Mouse (Mus musculus): Measurements from ENCODE around the gene Armc6.

The Armc6 gene

DNA sequence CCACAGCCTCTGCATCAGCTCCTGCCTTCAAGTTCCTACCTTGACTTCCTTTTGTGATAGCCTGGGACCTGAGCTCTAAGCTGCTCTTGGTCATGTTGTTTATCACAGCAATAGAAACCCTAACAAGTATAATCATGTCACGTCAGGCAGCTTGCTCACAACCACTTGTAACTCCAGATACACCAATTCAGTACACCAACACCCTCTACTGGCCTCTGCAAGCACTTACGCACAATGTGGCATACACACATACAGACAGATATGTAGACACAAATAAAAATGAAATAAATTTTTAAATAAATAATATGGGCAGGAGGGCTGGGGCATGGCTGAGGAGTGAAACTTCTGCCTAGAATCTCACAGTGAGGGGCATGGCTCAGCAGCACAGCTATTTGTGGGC is 38.5 kb downstream of the Armc6 start:
- peak; percentile 44 for DNase-seq (ENCODE audit: low read depth, low spot score)

DNA sequence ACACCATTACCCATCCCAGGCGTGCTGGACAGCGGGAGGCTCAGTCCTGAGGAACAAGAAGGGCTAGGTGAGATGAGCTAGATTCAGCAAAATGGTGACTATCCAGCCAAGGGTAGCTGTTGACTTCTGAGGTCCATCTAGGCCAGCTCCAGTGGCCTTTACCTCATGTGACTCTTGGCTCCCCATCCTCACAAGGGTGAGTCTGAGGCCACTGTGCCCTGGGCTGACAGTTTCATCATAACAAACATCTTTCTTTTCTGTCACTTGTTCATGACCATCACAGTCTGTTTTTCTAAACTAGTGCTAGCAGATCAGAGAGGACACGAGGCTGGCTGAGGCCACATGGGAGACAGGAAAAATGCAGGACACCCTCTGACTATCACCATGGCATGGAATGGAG is 40.1 kb downstream of the Armc6 start:
- no peak for DNase-seq (ENCODE audit: low read depth, low spot score)

DNA sequence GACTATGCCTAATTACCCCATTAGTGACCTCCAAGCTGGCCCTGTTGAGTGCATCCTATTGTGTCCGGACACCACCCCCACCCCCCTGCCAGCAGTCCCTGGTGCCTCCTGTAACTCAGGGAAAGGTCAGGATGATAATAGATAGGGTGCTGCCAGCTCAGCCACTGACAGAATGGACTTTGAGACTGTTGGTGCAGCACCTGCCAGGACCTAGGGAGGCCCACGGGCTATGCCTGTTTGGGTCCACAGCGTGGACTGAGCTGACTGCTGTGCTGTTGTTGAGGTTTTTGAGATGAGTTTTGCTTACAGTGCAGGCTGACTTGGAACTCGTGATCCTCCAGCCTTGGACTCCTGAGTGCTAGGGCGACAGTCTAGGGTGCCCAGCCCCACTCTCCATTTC is 41.0 kb downstream of the Armc6 start:
- DNase-seq (ENCODE audit: low read depth, low spot score): no peak

DNA sequence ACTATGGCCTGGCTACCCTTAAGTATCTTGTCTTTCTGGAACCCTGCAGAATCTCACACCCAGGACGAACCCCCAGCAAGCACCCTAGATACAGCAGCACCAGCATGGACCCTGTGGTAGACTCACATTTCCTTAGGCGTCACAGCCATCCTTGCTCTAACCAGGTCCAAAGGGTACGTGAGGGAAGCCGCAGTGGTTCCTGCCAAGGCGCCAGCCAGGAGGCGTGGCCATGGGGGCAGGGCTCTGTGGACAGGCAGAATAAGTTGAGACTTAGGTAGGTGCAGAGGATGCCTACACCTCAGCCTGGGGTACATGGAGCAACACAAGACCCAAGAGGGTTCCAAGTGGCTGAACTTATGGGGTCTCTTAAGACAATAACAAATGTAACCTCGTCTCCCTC is 45.6 kb downstream of the Armc6 start:
- no peak for DNase-seq (ENCODE audit: low read depth, low spot score)

DNA sequence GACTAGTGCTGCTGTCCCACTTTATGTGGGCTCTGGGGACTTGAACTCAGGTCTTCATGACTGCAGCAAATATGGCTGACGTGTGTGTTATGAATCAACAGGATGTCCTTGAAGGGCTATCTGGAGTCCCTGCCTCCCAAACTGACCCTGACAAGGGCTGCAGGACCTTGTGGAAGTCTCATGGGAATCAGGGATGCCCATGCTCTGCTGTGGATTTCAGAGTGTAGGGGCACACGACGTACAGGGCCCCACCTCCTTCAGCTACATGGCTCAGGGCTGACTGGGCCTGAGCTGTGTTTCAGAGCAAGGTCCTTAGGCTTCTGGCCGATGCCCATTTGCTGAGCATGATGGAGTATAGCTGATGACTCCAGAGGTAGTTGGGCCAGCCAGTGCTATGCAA is 51.1 kb downstream of the Armc6 start:
- DNase-seq (ENCODE audit: low read depth, low spot score): no peak

- no peak for DNase-seq (ENCODE audit: low read depth, low spot score)
These were observed 52.4 kb downstream of the Armc6 start for GRCm38 (mm10) chr8:70181903-70182252.

- DNase-seq (ENCODE audit: low read depth, low spot score): no peak
These were observed 52.9 kb downstream of the Armc6 start for GRCm38 (mm10) chr8:70181212-70181902.

DNA sequence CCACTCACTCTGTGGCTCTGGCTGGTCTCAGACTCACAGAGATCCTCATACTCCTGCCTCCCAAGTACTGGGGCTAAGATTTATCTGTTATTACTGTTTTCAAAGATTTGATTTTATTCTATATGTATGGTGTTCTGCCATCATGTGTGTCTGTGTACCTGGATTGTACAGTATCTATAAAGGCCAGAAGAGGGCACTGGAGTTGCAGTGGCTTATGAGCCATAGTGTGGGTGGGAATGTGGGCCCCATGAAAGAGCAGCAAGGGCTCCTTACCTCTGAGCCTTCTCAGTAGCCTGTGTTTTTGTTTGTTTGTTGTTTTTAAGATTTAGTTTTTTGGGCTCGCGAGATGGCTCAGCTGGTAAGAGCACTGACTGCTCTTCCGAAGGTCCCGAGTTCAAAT is 55.2 kb downstream of the Armc6 start:
- peak; percentile 57 for DNase-seq (ENCODE audit: low read depth, low spot score)

DNA sequence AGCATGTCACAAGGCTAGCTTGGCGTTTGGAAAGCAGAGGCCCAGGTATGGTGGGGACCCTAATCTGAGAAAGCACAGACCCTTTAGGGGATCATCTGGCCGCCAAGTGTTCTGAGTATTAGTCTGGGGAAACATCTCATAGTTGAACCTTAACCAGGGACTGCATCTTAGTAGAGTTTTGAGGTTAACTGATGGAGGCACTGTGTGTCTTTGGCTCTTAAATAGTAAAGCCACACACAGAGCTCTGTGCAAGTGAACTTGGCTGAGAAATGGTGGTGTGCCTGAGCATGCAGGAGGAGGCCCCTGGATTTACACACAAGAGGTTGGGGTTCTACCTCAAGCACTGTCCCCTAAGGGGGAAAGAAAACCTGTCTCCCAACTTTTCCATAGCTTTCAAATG is 56.0 kb downstream of the Armc6 start:
- DNase-seq (ENCODE audit: low read depth, low spot score): no peak

DNA sequence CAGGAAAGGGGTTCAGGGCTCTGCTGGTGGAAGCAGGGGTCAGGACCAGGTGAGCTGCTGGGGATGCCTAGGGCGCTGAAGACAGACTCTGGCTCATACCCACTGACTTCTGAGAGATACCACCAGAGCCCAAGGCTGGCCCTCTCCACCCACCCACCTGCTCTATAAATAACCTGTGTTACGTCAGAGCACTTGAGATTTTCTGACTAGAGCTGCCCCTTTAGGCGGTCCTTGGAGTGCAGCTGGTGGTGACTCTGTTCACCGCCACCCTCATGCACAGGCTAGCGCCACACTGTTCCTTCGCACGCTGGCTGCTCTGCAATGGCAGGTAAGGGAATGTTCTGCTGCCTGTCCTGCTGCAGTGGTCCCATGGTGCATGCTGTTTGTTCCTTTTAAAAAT is 60.2 kb downstream of the Armc6 start:
- DNase-seq (ENCODE audit: low read depth, low spot score): no peak

GRCm38 (mm10) chr8:70173320-70173719 is 60.9 kb downstream of the Armc6 start:
- DNase-seq (ENCODE audit: low read depth, low spot score): no peak

DNA sequence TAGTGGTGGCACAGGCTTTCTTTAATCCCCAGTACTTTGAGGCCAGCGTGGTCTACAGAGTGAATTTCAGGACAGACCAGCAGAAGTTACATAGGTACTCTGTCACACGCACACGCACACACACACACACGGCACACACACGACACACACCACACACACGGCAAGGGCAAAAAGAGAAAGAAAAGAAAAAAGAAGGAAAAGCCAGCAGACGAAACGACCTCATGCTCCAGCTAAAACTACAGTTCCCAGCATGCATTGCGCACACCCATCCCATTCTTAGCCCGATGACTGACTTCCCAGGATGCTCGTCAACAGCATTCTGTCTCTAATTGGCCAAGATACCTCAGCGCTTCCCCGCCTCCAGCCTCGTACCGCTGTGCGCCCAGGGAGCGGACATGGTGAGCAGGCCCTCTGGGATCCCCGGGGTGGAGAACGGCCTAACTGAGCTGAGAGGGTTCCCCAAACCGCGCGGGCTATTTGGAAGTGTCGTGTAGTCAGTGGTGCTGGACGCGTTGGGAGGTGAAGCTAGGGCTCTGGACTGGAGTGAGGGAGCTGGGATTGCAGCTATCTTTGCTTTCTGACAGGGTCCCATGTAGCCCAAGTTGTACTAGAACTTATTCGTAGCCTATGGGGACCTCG is 62.1 kb downstream of the Armc6 start, which contains the start of gene Tmem161a:
TSS of gene Tmem161a (plus strand) at position 314 of the 639 bp plus-strand sequence.
- peak; percentile 98 for DNase-seq (ENCODE audit: low read depth, low spot score)

GRCm38 (mm10) chr8:70171240-70171639 is 63.0 kb downstream of the Armc6 start:
- peak; percentile 51 for DNase-seq (ENCODE audit: low read depth, low spot score)

DNA sequence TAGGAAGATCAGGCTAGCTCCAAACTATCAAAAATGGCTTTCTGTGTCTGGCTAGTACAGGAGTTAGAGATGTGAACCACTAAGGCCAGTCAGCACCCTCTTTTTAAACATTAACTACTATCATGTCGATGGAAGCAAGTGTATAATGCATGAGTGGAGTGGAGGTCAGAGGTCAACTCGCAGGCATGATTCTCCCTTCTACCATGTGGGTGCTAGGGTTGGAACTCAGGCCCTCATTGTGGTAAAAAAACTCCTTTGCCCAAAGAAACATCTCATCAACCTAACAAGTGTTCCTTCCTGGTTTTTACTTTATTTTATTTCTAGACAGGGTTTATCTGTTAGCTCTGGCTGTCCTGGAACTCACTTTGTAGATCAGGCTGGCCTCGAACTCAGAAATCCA is 63.5 kb downstream of the Armc6 start:
- DNase-seq (ENCODE audit: low read depth, low spot score): no peak

Measured in ES-CJ7 (cell line).